Comparison of ENCODE assay signal across 7 mouse cellular contexts in genomic region chr14:55055167-55055834, GRCm38 (mm10). TPM values are rescaled to one million over a fixed set of nuclear protein-coding genes. Genes with fewer than 3 reads are reported as not detected.
DNase-seq lines count a peak whose midpoint lies in the region; ATAC-seq and TF ChIP-seq lines count a peak whose summit lies in the region.

No protein-coding gene starts in this region.

- no peak for TF ChIP-seq POLR2A in brain, embryonic 14.5 days (IDR thresholded peaks at IDR 0.05; ENCODE audit: borderline replicate concordance, extremely low read depth, insufficient read depth, insufficient read length, poor library complexity, severe bottlenecking)

- peaks cover 15% of the 10 kb centered on the region; the same call in 1 of the 2 replicates for H3K4me1 ChIP-seq in midbrain, embryonic 14.5 days (ENCODE audit: control insufficient read depth, insufficient read depth, low read length)
- peaks cover 4% of the 10 kb centered on the region for H3K4me1 ChIP-seq in midbrain, embryonic 11.5 days (ENCODE audit: control insufficient read depth, insufficient read depth, low read length)
- peaks cover 74% of the 10 kb centered on the region for H3K4me1 ChIP-seq in neural tube, embryonic 15.5 days

- H3K9ac ChIP-seq in midbrain, embryonic 14.5 days (replicated peaks; ENCODE audit: low read length): no peak overlapping the region
- no peak overlapping the region for H3K9ac ChIP-seq in midbrain, embryonic 11.5 days (ENCODE audit: low read length)
- H3K9ac ChIP-seq in neural tube, embryonic 15.5 days (replicated peaks): peak overlapping the region; percentile 45; the same call in 1 of the 2 replicates

- DNase-seq in midbrain, embryonic 14.5 days: peak; percentile 80
- no peak for DNase-seq in midbrain, embryonic 11.5 days (ENCODE audit: low spot score, missing footprints)
- DNase-seq in brain, embryonic 14.5 days (ENCODE audit: low read depth): peak; percentile 97
- DNase-seq in frontal cortex, postnatal 14 days (ENCODE audit: low spot score in 2 of 2): peak; percentile 79 to 83
- DNase-seq in left cerebral cortex, adult 11 months (ENCODE audit: low spot score): peak; percentile 83
- no peak for DNase-seq in spleen, postnatal 4 days (ENCODE audit: low spot score in 2 of 2)

- H3K27me3 ChIP-seq in midbrain, embryonic 14.5 days (ENCODE audit: control insufficient read depth, insufficient read depth, low read length): no peaks in the 10 kb centered on the region
- H3K27me3 ChIP-seq in midbrain, embryonic 11.5 days (ENCODE audit: control insufficient read depth, insufficient read depth, low read length): no peaks in the 10 kb centered on the region
- H3K27me3 ChIP-seq in neural tube, embryonic 15.5 days (replicated peaks): no peaks in the 10 kb centered on the region

- 71% methylated on average over 11 of the region's 11 CpGs for WGBS in midbrain, embryonic 14.5 days
- WGBS in midbrain, embryonic 11.5 days: 85% methylated on average over 11 of the region's 11 CpGs
- WGBS in neural tube, embryonic 15.5 days: 49% methylated on average over 11 of the region's 11 CpGs

- 0 out of 2 replicates have a peak overlapping the region, but pooled peaks have one; percentile 27 for H3K4me3 ChIP-seq in midbrain, embryonic 14.5 days (replicated peaks; ENCODE audit: low read depth, low read length)
- no peak overlapping the region for H3K4me3 ChIP-seq in midbrain, embryonic 11.5 days (ENCODE audit: low read depth, low read length)
- H3K4me3 ChIP-seq in neural tube, embryonic 15.5 days (replicated peaks): peak overlapping the region; percentile 40

- peak overlapping the region; percentile 88 for H3K27ac ChIP-seq in midbrain, embryonic 14.5 days (replicated peaks; ENCODE audit: low read depth, low read length)
- H3K27ac ChIP-seq in midbrain, embryonic 11.5 days (ENCODE audit: low read depth, low read length): no peak overlapping the region
- peak overlapping the region; percentile 95 for H3K27ac ChIP-seq in neural tube, embryonic 15.5 days (replicated peaks)

- peak overlapping the region; percentile 45 for H3K4me2 ChIP-seq in midbrain, embryonic 14.5 days (ENCODE audit: low read length)
- no peak overlapping the region for H3K4me2 ChIP-seq in midbrain, embryonic 11.5 days
- peak overlapping the region; percentile 55 for H3K4me2 ChIP-seq in neural tube, embryonic 15.5 days

- H3K36me3 ChIP-seq in midbrain, embryonic 14.5 days (ENCODE audit: control insufficient read depth, insufficient read depth, low read length): no peaks in the 10 kb centered on the region
- H3K36me3 ChIP-seq in midbrain, embryonic 11.5 days (ENCODE audit: control insufficient read depth, insufficient read depth, low read length): no peaks in the 10 kb centered on the region; the same call in 1 of the 2 replicates
- no peaks in the 10 kb centered on the region for H3K36me3 ChIP-seq in neural tube, embryonic 15.5 days

- peak; percentile 41; the same call in 1 of the 2 replicates for TF ChIP-seq CTCF in brain, embryonic 14.5 days (IDR thresholded peaks at IDR 0.05; ENCODE audit: borderline replicate concordance, extremely low read depth, insufficient read depth, insufficient read length)

- peak; percentile 32; the same call in 1 of the 2 replicates for ATAC-seq in midbrain, embryonic 14.5 days (ENCODE audit: low FRiP score, low TSS enrichment)
- no peak for ATAC-seq in midbrain, embryonic 11.5 days (ENCODE audit: low FRiP score)
- ATAC-seq in neural tube, embryonic 15.5 days (ENCODE audit: low FRiP score): peak; percentile 51

- no peaks in the 10 kb centered on the region for H3K9me3 ChIP-seq in midbrain, embryonic 14.5 days (ENCODE audit: control insufficient read depth, low read length)
- no peaks in the 10 kb centered on the region for H3K9me3 ChIP-seq in midbrain, embryonic 11.5 days (ENCODE audit: control insufficient read depth, low read length)
- H3K9me3 ChIP-seq in neural tube, embryonic 15.5 days (replicated peaks): no peaks in the 10 kb centered on the region

RNA-seq across cellular contexts. Expression of gene Zfhx2, which starts 36.8 kb away (rescaled TPM):
- polyA plus RNA-seq in midbrain, embryonic 14.5 days (2014; fragmentation: Nextera tagmentation; extraction: Ambion mirVana): 24.9 and 28.4 TPM in 2 replicates
- 11.3 and 11.5 TPM in 2 replicates for polyA plus RNA-seq in midbrain, embryonic 11.5 days (2014; fragmentation: Nextera tagmentation; extraction: Ambion mirVana)
- 10.4 and 34.9 TPM in 2 replicates for polyA plus RNA-seq in brain, embryonic 14.5 days (2012; rRNA removed)
- polyA plus RNA-seq in neural tube, embryonic 15.5 days (2015; fragmentation: Nextera tagmentation; extraction: Ambion mirVana): 20.3 and 24.5 TPM in 2 replicates

RNA-seq across cellular contexts. Expression of gene Thtpa, which starts 39.3 kb away (rescaled TPM):
- polyA plus RNA-seq in midbrain, embryonic 14.5 days (2014; fragmentation: Nextera tagmentation; extraction: Ambion mirVana): 27.9 and 33.7 TPM in 2 replicates
- 22.0 and 22.7 TPM in 2 replicates for polyA plus RNA-seq in midbrain, embryonic 11.5 days (2014; fragmentation: Nextera tagmentation; extraction: Ambion mirVana)
- 13.5 and 18.3 TPM in 2 replicates for polyA plus RNA-seq in brain, embryonic 14.5 days (2012; rRNA removed)
- polyA plus RNA-seq in neural tube, embryonic 15.5 days (2015; fragmentation: Nextera tagmentation; extraction: Ambion mirVana): 27.9 and 31.6 TPM in 2 replicates

RNA-seq across cellular contexts. Expression of gene Ngdn, which starts 40.0 kb away (rescaled TPM):
- polyA plus RNA-seq in midbrain, embryonic 14.5 days (2014; fragmentation: Nextera tagmentation; extraction: Ambion mirVana): 51.7 and 54.3 TPM in 2 replicates
- polyA plus RNA-seq in midbrain, embryonic 11.5 days (2014; fragmentation: Nextera tagmentation; extraction: Ambion mirVana): 85.0 and 85.9 TPM in 2 replicates
- polyA plus RNA-seq in brain, embryonic 14.5 days (2012; rRNA removed): 44.4 and 44.8 TPM in 2 replicates
- 47.6 and 60.4 TPM in 2 replicates for polyA plus RNA-seq in neural tube, embryonic 15.5 days (2015; fragmentation: Nextera tagmentation; extraction: Ambion mirVana)

RNA-seq across cellular contexts. Expression of gene Ap1g2, which starts 51.1 kb away (rescaled TPM):
- polyA plus RNA-seq in midbrain, embryonic 14.5 days (2014; fragmentation: Nextera tagmentation; extraction: Ambion mirVana): 6.8 and 7.6 TPM in 2 replicates
- polyA plus RNA-seq in midbrain, embryonic 11.5 days (2014; fragmentation: Nextera tagmentation; extraction: Ambion mirVana): 9.5 and 10.1 TPM in 2 replicates
- 13.6 and 20.6 TPM in 2 replicates for polyA plus RNA-seq in brain, embryonic 14.5 days (2012; rRNA removed)
- 6.2 and 12.4 TPM in 2 replicates for polyA plus RNA-seq in neural tube, embryonic 15.5 days (2015; fragmentation: Nextera tagmentation; extraction: Ambion mirVana)

Comparison
In these comparisons a context has a peak if more than half of its experiments do, and no peak if none do; other contexts are left out.
1. DNase-seq: peak in midbrain, embryonic 14.5 days (single experiment), brain, embryonic 14.5 days (single experiment), frontal cortex, postnatal 14 days (2 of 2) and left cerebral cortex, adult 11 months (single experiment); none in midbrain, embryonic 11.5 days (single experiment) and spleen, postnatal 4 days (0 of 2).